Comparison of ENCODE assay signal across 15 mouse cellular contexts in genomic region chr13:94576399-94577176, GRCm38 (mm10).
DNase-seq lines count a peak whose midpoint lies in the region; ATAC-seq and TF ChIP-seq lines count a peak whose summit lies in the region.
"Had no signal": no experiment of that assay in that cellular context is flagged by ENCODE, and none has a peak within 500 bp of the region (broad histone marks: within the 10 kb centered on the region; RNA-seq: fewer than 3 reads in every experiment).

No protein-coding gene starts in this region.

- peaks cover 35% of the 10 kb centered on the region for H3K4me1 ChIP-seq in kidney, embryonic 16.5 days (ENCODE audit: insufficient read depth, low read length)
- no peaks in the 10 kb centered on the region for H3K4me1 ChIP-seq in kidney, adult 2 months (ENCODE audit: control insufficient read depth, insufficient read depth, low read length)
- H3K4me1 ChIP-seq in forebrain, embryonic 15.5 days, result peaks cover 27% of the 10 kb centered on the region
- H3K4me1 ChIP-seq in neural tube, embryonic 14.5 days (ENCODE audit: control insufficient read depth, insufficient read depth, low read length), result peaks cover 22% of the 10 kb centered on the region
- H3K4me1 ChIP-seq: lung, embryonic 15.5 days had no signal

- H3K27me3 ChIP-seq in kidney, embryonic 16.5 days (ENCODE audit: insufficient read depth, low read length), result peaks cover 17% of the 10 kb centered on the region; the same call in 1 of the 2 replicates
- no peaks in the 10 kb centered on the region for H3K27me3 ChIP-seq in kidney, adult 2 months (replicated peaks; ENCODE audit: control insufficient read depth, insufficient read depth, low read length)
- no peaks in the 10 kb centered on the region for H3K27me3 ChIP-seq in forebrain, embryonic 15.5 days
- peaks cover 34% of the 10 kb centered on the region for H3K27me3 ChIP-seq in neural tube, embryonic 14.5 days (ENCODE audit: control insufficient read depth, insufficient read depth, low read length)

- intact Hi-C loops in left cerebral cortex, postnatal 36 days (cut with DNase I), result no loop called here

- no peak for TF ChIP-seq POLR2A in kidney, adult 2 months (IDR thresholded peaks at IDR 0.05; ENCODE audit: low read depth, low read length)

- TF ChIP-seq CTCF in kidney, adult 2 months (conservative IDR thresholded peaks at IDR 0.05; ENCODE audit: insufficient read depth, insufficient read length, low read depth, low read length), result no peak

- DNase-seq in kidney, adult 2 months, result no peak
- peak; percentile 54 for DNase-seq in mesoderm, embryonic 11.5 days (ENCODE audit: low read depth, low spot score)
- DNase-seq in left cerebral cortex, postnatal 36 days (ENCODE audit: low spot score in 2 of 2), result no peak
- no peak for DNase-seq in Muller cell, postnatal 12 days (ENCODE audit: inconsistent ontology term)
- DNase-seq: heart, postnatal 36 days; kidney, adult 8-10 months; layer of hippocampus, postnatal 36 days; thymus, postnatal 4 days had no signal

- no peak overlapping the region for H3K27ac ChIP-seq in kidney, embryonic 16.5 days (ENCODE audit: low read length)
- no peak overlapping the region for H3K27ac ChIP-seq in kidney, adult 2 months (ENCODE audit: insufficient read depth, low read depth, low read length)
- H3K27ac ChIP-seq in forebrain, embryonic 15.5 days (replicated peaks), result peak overlapping the region; percentile 82
- 0 out of 2 replicates have a peak overlapping the region, but pooled peaks have one; percentile 34 for H3K27ac ChIP-seq in neural tube, embryonic 14.5 days (ENCODE audit: low read depth, low read length)
- H3K27ac ChIP-seq: embryonic facial prominence, embryonic 15.5 days; limb, embryonic 15.5 days; lung, embryonic 15.5 days had no signal

- WGBS in kidney, embryonic 16.5 days, result 26% methylated on average over 20 of the region's 22 CpGs
- WGBS in kidney, adult 2 months, result 60% methylated on average over 22 of the region's 22 CpGs
- 16% methylated on average over 22 of the region's 22 CpGs for WGBS in forebrain, embryonic 15.5 days
- WGBS in neural tube, embryonic 14.5 days, result 13% methylated on average over 20 of the region's 22 CpGs

- no peak overlapping the region for H3K4me3 ChIP-seq in kidney, embryonic 16.5 days (ENCODE audit: low read length)
- no peak overlapping the region for H3K4me3 ChIP-seq in kidney, adult 2 months (ENCODE audit: insufficient read depth, low read depth, low read length)
- no peak overlapping the region for H3K4me3 ChIP-seq in forebrain, embryonic 15.5 days
- H3K4me3 ChIP-seq in neural tube, embryonic 14.5 days (ENCODE audit: low read depth, low read length), result no peak overlapping the region
- H3K4me3 ChIP-seq: embryonic facial prominence, embryonic 15.5 days; limb, embryonic 15.5 days; lung, embryonic 15.5 days had no signal

- no peaks in the 10 kb centered on the region for H3K9me3 ChIP-seq in kidney, embryonic 16.5 days (ENCODE audit: low read length)
- no peaks in the 10 kb centered on the region for H3K9me3 ChIP-seq in forebrain, embryonic 15.5 days
- no peaks in the 10 kb centered on the region for H3K9me3 ChIP-seq in neural tube, embryonic 14.5 days (ENCODE audit: control insufficient read depth, low read length)
- H3K9me3 ChIP-seq: embryonic facial prominence, embryonic 15.5 days; limb, embryonic 15.5 days; lung, embryonic 15.5 days had no signal

- peak; percentile 71 for ATAC-seq in kidney, embryonic 16.5 days (ENCODE audit: low FRiP score, low TSS enrichment)
- ATAC-seq in forebrain, embryonic 15.5 days (replicated peaks), result peak; percentile 46
- peak; percentile 44; the same call in 1 of the 2 replicates for ATAC-seq in neural tube, embryonic 14.5 days (ENCODE audit: low read depth)
- no peak for ATAC-seq in megakaryocyte-erythroid progenitor cell, adult 5-6 weeks (replicated peaks; ENCODE audit: low FRiP score, low TSS enrichment, poor library complexity, severe bottlenecking)

- H3K9ac ChIP-seq in kidney, embryonic 16.5 days (replicated peaks; ENCODE audit: low read length), result no peak overlapping the region
- no peak overlapping the region for H3K9ac ChIP-seq in forebrain, embryonic 15.5 days (replicated peaks)
- H3K9ac ChIP-seq in neural tube, embryonic 14.5 days (replicated peaks; ENCODE audit: low read depth, low read length), result no peak overlapping the region
- H3K9ac ChIP-seq: embryonic facial prominence, embryonic 15.5 days; limb, embryonic 15.5 days; lung, embryonic 15.5 days had no signal

- H3K36me3 ChIP-seq in kidney, embryonic 16.5 days (ENCODE audit: insufficient read depth, low read length), result no peaks in the 10 kb centered on the region
- no peaks in the 10 kb centered on the region for H3K36me3 ChIP-seq in kidney, adult 2 months (ENCODE audit: control insufficient read depth, insufficient read depth, low read length)
- H3K36me3 ChIP-seq in forebrain, embryonic 15.5 days, result no peaks in the 10 kb centered on the region
- H3K36me3 ChIP-seq in neural tube, embryonic 14.5 days (ENCODE audit: control insufficient read depth, insufficient read depth, low read length), result no peaks in the 10 kb centered on the region
- H3K36me3 ChIP-seq: embryonic facial prominence, embryonic 15.5 days; limb, embryonic 15.5 days; lung, embryonic 15.5 days had no signal

- no peak overlapping the region for H3K4me2 ChIP-seq in kidney, embryonic 16.5 days (replicated peaks; ENCODE audit: low read depth, low read length)
- H3K4me2 ChIP-seq in forebrain, embryonic 15.5 days (replicated peaks), result peak overlapping the region; percentile 31
- no peak overlapping the region for H3K4me2 ChIP-seq in neural tube, embryonic 14.5 days (ENCODE audit: low read depth, low read length)
- H3K4me2 ChIP-seq: embryonic facial prominence, embryonic 15.5 days; limb, embryonic 15.5 days; lung, embryonic 15.5 days had no signal

Comparison
In these comparisons a context has a peak if more than half of its experiments do, and no peak if none do; other contexts are left out.
1. H3K27ac ChIP-seq: peak in forebrain, embryonic 15.5 days (single experiment) and neural tube, embryonic 14.5 days (single experiment); none in kidney, embryonic 16.5 days (single experiment) and kidney, adult 2 months (single experiment).